Mouse (Mus musculus) embryonic facial prominence, embryonic 12.5 days (tissue): Measurements from ENCODE around the gene Mrpl37. TPM values are rescaled to one million over a fixed set of nuclear protein-coding genes. Genes with fewer than 3 reads are reported as not detected.

Experiments used
- polyA plus RNA-seq: library from polyadenylated mRNA; unstranded; fragments of >200 nt; fragmentation: Nextera tagmentation; extraction: Ambion mirVana; gene quantifications from 2 replicates; pipeline ENCODE4 v1.2.1, GENCODE M21; 2016

Mrpl37 gene
- polyA plus RNA-seq, 1 experiment from 2014 or later: 96.9 TPM

Other genes with a start within 250 kb of the Mrpl37 start
- 275 and 279 TPM in 2 replicates for gene Ssbp3, start 156.2 kb downstream of the Mrpl37 start, polyA plus RNA-seq
- 4.6 and 5.9 TPM in 2 replicates for gene Cyb5rl, start 120 bp upstream of the Mrpl37 start, polyA plus RNA-seq
- gene Cdcp2, start 30.0 kb upstream of the Mrpl37 start, polyA plus RNA-seq: 0.08 TPM in 2 replicates
- 374 and 383 TPM in 2 replicates for gene Tmem59, start 111.5 kb upstream of the Mrpl37 start, polyA plus RNA-seq
- 23.1 and 24.7 TPM in 2 replicates for gene Tceanc2, start 112.2 kb upstream of the Mrpl37 start, polyA plus RNA-seq
- gene Ldlrad1, start 142.3 kb upstream of the Mrpl37 start, polyA plus RNA-seq: not detected in 2 replicates
- 92.2 and 97.5 TPM in 2 replicates for gene Lrrc42, start 186.7 kb upstream of the Mrpl37 start, polyA plus RNA-seq
- 38.1 and 38.4 TPM in 2 replicates for gene Hspb11, start 186.7 kb upstream of the Mrpl37 start, polyA plus RNA-seq
- gene Dio1, start 240.3 kb upstream of the Mrpl37 start, polyA plus RNA-seq: not detected in 2 replicates
- gene Yipf1, start 247.5 kb upstream of the Mrpl37 start, polyA plus RNA-seq: 47.1 and 50.5 TPM in 2 replicates